Mouse (Mus musculus): ENCODE measurements around the gene Adam12. TPM values are rescaled to one million over a fixed set of nuclear protein-coding genes. Genes with fewer than 3 reads are reported as not detected.

The Adam12 gene
- polyA plus RNA-seq, 1 experiment = 0.25 TPM

DNA sequence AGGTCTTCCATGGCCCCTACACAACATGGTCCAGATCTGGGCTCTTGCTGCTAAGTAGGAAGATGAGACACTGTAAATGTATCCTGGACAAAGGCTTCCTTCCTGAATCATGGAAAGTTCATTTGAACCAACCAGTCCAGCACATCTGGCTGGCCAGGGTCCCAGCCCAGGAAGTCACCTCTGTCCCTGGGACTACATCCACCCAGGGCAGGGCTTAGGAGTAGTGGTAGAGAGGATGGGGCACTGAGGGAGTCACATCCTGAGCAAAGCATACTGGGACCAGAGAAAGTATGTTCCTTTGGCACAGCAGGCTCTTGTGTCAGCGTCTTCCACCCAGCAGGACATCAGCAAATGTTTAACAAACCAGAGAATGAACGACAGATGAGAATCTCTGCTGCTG is 306.2 kb downstream of the Adam12 start:
- no peak overlapping the region for H3K27ac ChIP-seq (ENCODE audit: insufficient read depth, low read depth, low read length)
- no peak for TF ChIP-seq CTCF (IDR thresholded peaks at IDR 0.05; ENCODE audit: extremely low read depth, insufficient read length, insufficient replicate concordance, low read depth, low read length)
- TF ChIP-seq POLR2A (IDR thresholded peaks at IDR 0.05; ENCODE audit: low read depth, low read length) = no peak
- H3K27me3 ChIP-seq (ENCODE audit: control insufficient read depth, insufficient read depth, low read length) = no peaks in the 10 kb centered on the region
- H3K36me3 ChIP-seq (ENCODE audit: control insufficient read depth, insufficient read depth, low read length) = no peaks in the 10 kb centered on the region
- peaks cover 2% of the 10 kb centered on the region; the same call in 1 of the 2 replicates for H3K4me1 ChIP-seq (ENCODE audit: control insufficient read depth, insufficient read depth, insufficient read length, low read length)
- no peak overlapping the region for H3K4me3 ChIP-seq (ENCODE audit: low read depth, low read length)
- WGBS = 54% methylated on average over 2 of the region's 2 CpGs

DNA sequence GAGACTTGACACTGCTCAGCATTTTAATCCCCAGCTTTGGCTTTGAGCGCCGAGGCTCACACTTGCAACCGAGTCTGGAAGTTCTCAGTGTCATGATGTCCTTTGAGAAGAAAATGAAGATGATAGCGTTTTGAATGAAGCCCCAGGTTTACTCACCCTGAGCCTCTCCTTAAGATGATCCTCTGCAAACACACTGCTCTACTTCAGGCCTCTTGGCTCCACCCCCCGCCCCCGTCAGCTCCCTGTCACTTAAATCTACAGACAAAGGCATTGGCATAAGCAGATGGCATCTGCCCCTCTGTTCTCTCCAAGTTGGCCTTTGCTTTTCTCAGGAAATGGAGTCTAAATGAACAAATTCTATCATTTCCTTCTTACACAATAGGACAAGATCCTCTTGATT is 308.0 kb downstream of the Adam12 start:
- no peaks in the 10 kb centered on the region for H3K36me3 ChIP-seq (ENCODE audit: control insufficient read depth, insufficient read depth, low read length)
- TF ChIP-seq CTCF (IDR thresholded peaks at IDR 0.05; ENCODE audit: extremely low read depth, insufficient read length, insufficient replicate concordance, low read depth, low read length) (no peak), POLR2A (IDR thresholded peaks at IDR 0.05; ENCODE audit: low read depth, low read length) (no peak)
- H3K27ac ChIP-seq (ENCODE audit: insufficient read depth, low read depth, low read length) = no peak overlapping the region
- no peak overlapping the region for H3K4me3 ChIP-seq (ENCODE audit: low read depth, low read length)
- no peaks in the 10 kb centered on the region for H3K27me3 ChIP-seq (ENCODE audit: control insufficient read depth, insufficient read depth, low read length)
- WGBS = 32% methylated on average over 6 of the region's 6 CpGs
- peaks cover 14% of the 10 kb centered on the region; the same call in 1 of the 2 replicates for H3K4me1 ChIP-seq (ENCODE audit: control insufficient read depth, insufficient read depth, insufficient read length, low read length)

DNA sequence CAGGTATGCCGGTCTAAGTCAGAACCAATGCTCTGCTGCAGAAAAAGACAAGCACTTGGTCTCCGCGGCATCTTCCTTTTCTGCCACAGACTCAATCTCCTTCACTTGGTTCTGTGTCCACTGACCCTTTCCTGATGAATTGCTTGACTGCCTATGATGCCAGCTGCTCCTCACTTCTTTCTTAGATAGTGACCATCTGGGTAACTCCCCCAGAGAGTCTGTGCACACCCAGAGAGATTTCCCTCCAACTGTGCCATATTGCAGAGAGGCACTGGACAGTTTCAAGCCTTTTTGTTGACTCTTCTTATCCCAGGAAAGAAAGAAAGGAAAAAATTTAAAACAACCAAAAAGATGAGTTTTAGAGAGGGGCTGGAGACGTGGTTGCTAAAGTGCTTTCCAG is 310.7 kb downstream of the Adam12 start:
- no peaks in the 10 kb centered on the region for H3K27me3 ChIP-seq (ENCODE audit: control insufficient read depth, insufficient read depth, low read length)
- 95% methylated on average over 4 of the region's 4 CpGs for WGBS
- TF ChIP-seq CTCF (IDR thresholded peaks at IDR 0.05; ENCODE audit: extremely low read depth, insufficient read length, insufficient replicate concordance, low read depth, low read length) (no peak), POLR2A (IDR thresholded peaks at IDR 0.05; ENCODE audit: low read depth, low read length) (no peak)
- no peaks in the 10 kb centered on the region for H3K36me3 ChIP-seq (ENCODE audit: control insufficient read depth, insufficient read depth, low read length)
- peaks cover 14% of the 10 kb centered on the region; the same call in 1 of the 2 replicates for H3K4me1 ChIP-seq (ENCODE audit: control insufficient read depth, insufficient read depth, insufficient read length, low read length)
- H3K4me3 ChIP-seq (ENCODE audit: low read depth, low read length) = no peak overlapping the region
- H3K27ac ChIP-seq (ENCODE audit: insufficient read depth, low read depth, low read length) = no peak overlapping the region

DNA sequence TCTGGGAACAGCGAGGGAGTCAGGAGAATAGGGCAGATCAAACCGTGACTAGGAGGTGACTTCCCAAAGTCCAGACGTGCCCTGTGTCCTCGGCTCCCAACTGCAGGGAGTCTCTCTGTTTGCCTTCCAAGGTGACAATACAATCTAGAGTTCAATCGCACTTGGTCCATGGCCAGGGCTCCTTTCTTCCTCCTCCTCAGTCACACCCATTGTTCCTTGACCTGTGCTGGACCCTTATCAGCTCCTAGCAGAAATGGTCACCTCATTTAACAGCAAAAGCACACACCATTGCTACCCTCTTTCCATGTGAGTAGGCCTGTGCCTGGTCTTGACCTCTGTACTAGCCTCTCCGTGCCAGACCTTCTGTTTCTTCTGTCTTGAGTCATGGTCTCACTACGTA is 311.2 kb downstream of the Adam12 start:
- Histone ChIP-seq H3K4me3 (ENCODE audit: low read depth, low read length) (no peak overlapping the region), H3K36me3 (ENCODE audit: control insufficient read depth, insufficient read depth, low read length) (no peaks in the 10 kb centered on the region), H3K4me1 (ENCODE audit: control insufficient read depth, insufficient read depth, insufficient read length, low read length) (peaks cover 14% of the 10 kb centered on the region; the same call in 1 of the 2 replicates), H3K27me3 (ENCODE audit: control insufficient read depth, insufficient read depth, low read length) (no peaks in the 10 kb centered on the region), H3K27ac (ENCODE audit: insufficient read depth, low read depth, low read length) (no peak overlapping the region)
- WGBS = 24% methylated on average over 7 of the region's 7 CpGs
- TF ChIP-seq CTCF (IDR thresholded peaks at IDR 0.05; ENCODE audit: extremely low read depth, insufficient read length, insufficient replicate concordance, low read depth, low read length) (no peak), POLR2A (IDR thresholded peaks at IDR 0.05; ENCODE audit: low read depth, low read length) (no peak)

DNA sequence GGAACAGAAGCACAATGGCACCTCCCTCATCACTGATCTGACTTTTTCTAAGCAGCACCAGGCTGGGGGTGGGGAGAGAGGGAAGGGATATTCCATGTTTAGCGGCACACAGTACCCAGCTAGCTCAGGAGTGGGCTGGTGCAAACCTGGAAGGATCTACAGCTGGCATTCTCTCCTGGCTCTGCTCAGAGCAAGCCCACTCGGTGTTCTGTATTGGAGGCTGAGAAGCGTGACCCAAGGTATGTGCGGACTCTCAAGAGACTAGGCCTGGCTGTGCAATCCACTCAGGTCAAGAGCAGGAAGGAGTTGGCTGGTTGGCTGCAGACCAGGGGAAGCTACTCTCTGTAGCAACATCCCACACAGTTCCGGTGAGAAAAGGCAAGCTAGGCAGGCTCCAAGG is 312.0 kb downstream of the Adam12 start:
- WGBS = 81% methylated on average over 5 of the region's 5 CpGs
- no peak overlapping the region for H3K4me3 ChIP-seq (ENCODE audit: low read depth, low read length)
- no peak overlapping the region for H3K27ac ChIP-seq (ENCODE audit: insufficient read depth, low read depth, low read length)
- no peaks in the 10 kb centered on the region for H3K27me3 ChIP-seq (ENCODE audit: control insufficient read depth, insufficient read depth, low read length)
- no peaks in the 10 kb centered on the region for H3K36me3 ChIP-seq (ENCODE audit: control insufficient read depth, insufficient read depth, low read length)
- TF ChIP-seq POLR2A (IDR thresholded peaks at IDR 0.05; ENCODE audit: low read depth, low read length) (no peak), CTCF (IDR thresholded peaks at IDR 0.05; ENCODE audit: extremely low read depth, insufficient read length, insufficient replicate concordance, low read depth, low read length) (no peak)
- H3K4me1 ChIP-seq (ENCODE audit: control insufficient read depth, insufficient read depth, insufficient read length, low read length) = peaks cover 14% of the 10 kb centered on the region; the same call in 1 of the 2 replicates

DNA sequence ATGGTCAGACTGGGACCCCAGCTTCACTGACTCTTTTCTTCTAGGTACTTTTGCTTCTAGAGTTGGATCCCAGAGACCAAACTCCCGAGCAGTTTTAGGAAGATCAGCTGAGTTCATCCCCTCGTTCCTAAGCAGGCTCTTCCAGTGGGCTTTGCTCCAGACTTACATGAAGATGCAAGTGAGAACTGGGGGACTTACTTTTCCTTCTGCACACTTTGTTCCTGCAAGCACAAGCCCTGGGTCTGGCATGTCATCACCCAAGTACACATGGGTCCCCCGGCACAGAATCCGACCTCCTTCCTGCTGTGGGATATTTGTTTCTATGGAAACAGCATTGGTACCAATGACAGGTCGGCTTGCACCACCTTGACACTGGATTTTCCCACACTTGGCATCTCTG is 312.6 kb downstream of the Adam12 start:
- Histone ChIP-seq H3K27me3 (ENCODE audit: control insufficient read depth, insufficient read depth, low read length) (no peaks in the 10 kb centered on the region), H3K4me1 (ENCODE audit: control insufficient read depth, insufficient read depth, insufficient read length, low read length) (peaks cover 14% of the 10 kb centered on the region; the same call in 1 of the 2 replicates), H3K36me3 (ENCODE audit: control insufficient read depth, insufficient read depth, low read length) (no peaks in the 10 kb centered on the region), H3K4me3 (ENCODE audit: low read depth, low read length) (no peak overlapping the region), H3K27ac (ENCODE audit: insufficient read depth, low read depth, low read length) (no peak overlapping the region)
- TF ChIP-seq CTCF (IDR thresholded peaks at IDR 0.05; ENCODE audit: extremely low read depth, insufficient read length, insufficient replicate concordance, low read depth, low read length) (no peak), POLR2A (IDR thresholded peaks at IDR 0.05; ENCODE audit: low read depth, low read length) (no peak)
- 69% methylated on average over 5 of the region's 5 CpGs for WGBS

DNA sequence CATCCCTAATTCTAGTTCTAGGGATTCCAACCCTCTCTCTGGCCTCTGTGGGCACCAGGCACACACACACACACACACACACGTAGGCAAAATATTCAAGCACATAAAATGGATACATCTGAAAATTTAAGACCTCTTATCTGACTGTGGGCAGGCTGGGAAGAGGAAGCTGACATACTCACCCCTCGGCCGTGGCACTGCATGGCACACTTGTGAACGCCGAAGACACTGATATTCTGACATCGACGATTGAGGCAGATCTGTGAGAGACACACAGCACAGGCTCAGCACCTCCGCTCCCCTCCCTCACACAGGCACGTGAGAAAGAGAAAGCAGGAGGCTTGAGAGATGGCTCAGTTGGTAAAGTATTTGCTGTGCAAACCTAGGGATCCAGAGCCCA is 315.7 kb downstream of the Adam12 start:
- peaks cover 14% of the 10 kb centered on the region; the same call in 1 of the 2 replicates for H3K4me1 ChIP-seq (ENCODE audit: control insufficient read depth, insufficient read depth, insufficient read length, low read length)
- H3K27ac ChIP-seq (ENCODE audit: insufficient read depth, low read depth, low read length) = no peak overlapping the region
- no peak for TF ChIP-seq POLR2A (IDR thresholded peaks at IDR 0.05; ENCODE audit: low read depth, low read length)
- no peak for TF ChIP-seq CTCF (IDR thresholded peaks at IDR 0.05; ENCODE audit: extremely low read depth, insufficient read length, insufficient replicate concordance, low read depth, low read length)
- no peaks in the 10 kb centered on the region for H3K36me3 ChIP-seq (ENCODE audit: control insufficient read depth, insufficient read depth, low read length)
- H3K27me3 ChIP-seq (ENCODE audit: control insufficient read depth, insufficient read depth, low read length) = no peaks in the 10 kb centered on the region
- no peak overlapping the region for H3K4me3 ChIP-seq (ENCODE audit: low read depth, low read length)
- 63% methylated on average over 9 of the region's 9 CpGs for WGBS
